Mouse (Mus musculus): ENCODE measurements around the gene Adamts13. TPM values are rescaled to one million over a fixed set of nuclear protein-coding genes. Genes with fewer than 3 reads are reported as not detected.

The Adamts13 gene
- polyA plus RNA-seq, 1 experiment from 2014 or later: not detected

DNA sequence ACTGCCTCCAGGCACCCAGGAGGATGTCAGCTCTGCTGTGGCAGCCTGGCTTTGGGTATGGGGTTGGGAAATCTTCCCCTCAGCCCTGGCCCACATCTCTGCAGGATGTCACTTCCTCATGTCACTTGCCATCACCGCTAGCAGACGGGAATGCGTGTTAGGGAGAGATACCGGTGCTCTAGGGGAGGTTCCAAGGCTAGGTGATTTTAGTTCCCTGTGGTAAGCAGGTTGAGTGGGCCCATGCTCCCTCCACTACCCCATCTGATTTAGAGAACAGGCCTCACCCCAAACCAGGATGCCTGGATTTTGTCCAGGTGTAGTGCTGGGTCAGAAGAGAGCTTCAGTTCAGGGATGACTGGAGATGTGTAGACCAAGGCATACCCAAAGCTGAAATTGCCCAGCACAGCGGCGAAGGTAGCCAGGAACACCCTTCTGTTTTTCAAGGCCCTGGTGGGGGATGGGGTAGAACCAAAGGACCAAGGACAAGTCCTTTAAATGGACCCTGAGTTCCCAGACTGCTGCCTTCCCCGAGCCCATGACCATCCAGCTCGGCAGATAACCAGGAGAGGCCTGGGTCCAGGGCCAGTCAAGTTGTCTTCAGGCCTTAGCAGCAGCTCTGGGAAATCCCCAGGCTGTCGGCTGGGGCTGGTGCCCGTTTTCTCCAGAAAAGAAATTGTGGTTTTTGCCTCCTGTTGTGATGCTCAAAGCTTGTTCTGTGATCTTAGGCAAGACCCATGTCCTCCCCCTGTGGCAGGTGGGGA, 53.8 kb downstream of the Adamts13 start:
- Histone ChIP-seq H3K36me3 (replicated peaks) (no peaks in the 10 kb centered on the region), H3K27ac (no peak overlapping the region), H3K4me1 (peaks cover 24% of the 10 kb centered on the region), H3K9me3 (no peaks in the 10 kb centered on the region), H3K27me3 (ENCODE audit: poor library complexity, severe bottlenecking) (peaks cover 28% of the 10 kb centered on the region), H3K4me3 (peak overlapping the region; percentile 52)
- WGBS: 72% methylated on average over 10 of the region's 10 CpGs
- DNase-seq (ENCODE audit: extremely low spot score, low spot score): no peak

DNA sequence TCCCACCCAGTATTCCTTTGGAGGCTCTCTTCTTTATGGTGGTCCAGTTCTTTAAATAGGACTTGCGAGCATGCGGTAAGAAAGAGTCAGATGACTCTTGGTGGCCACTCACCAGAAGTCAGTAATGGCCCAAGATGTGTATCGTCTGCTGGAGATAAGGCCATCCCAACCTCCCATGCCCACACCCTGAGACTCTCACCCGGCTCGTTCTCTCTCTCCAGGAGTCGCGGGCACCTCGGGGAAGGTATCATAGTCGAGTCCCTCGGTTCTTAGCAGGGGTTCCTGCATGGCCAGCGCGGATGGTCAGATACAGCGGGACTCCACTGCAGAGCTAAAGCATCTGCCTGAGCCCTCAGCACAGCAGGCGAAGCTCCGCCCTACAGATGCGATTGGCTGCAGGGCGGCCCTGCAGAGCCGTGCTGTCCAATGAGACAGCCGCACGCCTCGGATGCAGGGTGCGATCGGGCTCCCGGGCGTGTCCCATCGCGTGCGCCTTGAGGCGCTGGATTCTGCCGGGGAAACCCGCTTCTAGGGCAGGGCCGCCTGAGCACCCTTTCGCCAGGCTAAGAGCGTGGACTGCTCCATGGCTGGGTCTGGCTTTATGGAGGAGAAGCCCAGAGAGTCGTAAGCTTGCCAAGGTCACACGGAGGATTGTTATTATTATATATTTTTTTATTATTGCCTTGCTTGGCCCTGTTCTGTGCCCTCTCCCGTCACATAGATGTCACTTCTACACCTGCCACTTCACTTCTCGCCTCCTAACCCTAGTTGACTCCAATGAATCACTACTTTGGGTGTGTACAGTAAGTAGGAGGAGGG, 54.6 kb downstream of the Adamts13 start, which contains the start of gene Slc2a6:
Gene Slc2a6, minus strand, starts transcription at position 381 of the 819 bp plus-strand sequence.
- no peaks in the 10 kb centered on the region for H3K36me3 ChIP-seq (replicated peaks)
- H3K4me3 ChIP-seq: peak within 1 kb of the TSS; percentile 52
- WGBS: 3% methylated on average over 38 of the region's 38 CpGs
- peaks cover 24% of the 10 kb centered on the region for H3K4me1 ChIP-seq
- peaks cover 28% of the 10 kb centered on the region for H3K27me3 ChIP-seq (ENCODE audit: poor library complexity, severe bottlenecking)
- DNase-seq (ENCODE audit: extremely low spot score, low spot score): peak; percentile 82
- H3K27ac ChIP-seq: peak within 1 kb of the TSS; percentile 65
- H3K9me3 ChIP-seq: no peaks in the 10 kb centered on the region

DNA sequence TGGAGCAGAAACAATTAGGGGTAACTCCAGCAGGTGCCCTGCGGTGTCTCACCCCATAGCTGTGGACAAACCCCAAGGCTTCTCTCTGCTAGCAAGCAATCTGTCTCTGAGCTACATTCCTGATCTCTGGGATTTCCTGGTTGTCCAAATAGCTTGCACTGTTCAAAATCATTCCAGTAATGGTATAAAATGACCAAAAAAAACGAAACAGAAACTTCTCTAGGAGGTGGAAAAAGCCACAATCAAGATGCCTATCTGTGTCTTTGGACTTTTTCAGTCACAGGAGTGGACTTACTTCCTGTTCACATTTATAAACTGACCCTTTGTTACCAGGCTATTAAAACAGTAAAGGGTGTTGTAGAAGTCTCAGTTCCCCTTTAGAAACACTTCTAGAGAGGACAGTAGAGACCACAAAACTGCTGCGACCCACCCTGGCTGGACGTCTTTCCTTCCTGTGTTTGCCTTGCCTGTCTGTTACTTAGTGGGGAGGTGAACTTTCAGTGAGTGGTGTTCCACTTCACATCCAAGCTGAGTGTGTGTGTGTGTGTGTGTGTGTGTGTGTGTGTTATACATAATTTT, 55.3 kb downstream of the Adamts13 start:
- Histone ChIP-seq H3K27me3 (ENCODE audit: poor library complexity, severe bottlenecking) (peaks cover 28% of the 10 kb centered on the region), H3K9me3 (no peaks in the 10 kb centered on the region), H3K4me3 (peak overlapping the region; percentile 52), H3K36me3 (replicated peaks) (no peaks in the 10 kb centered on the region), H3K4me1 (peaks cover 21% of the 10 kb centered on the region), H3K27ac (no peak overlapping the region)
- 81% methylated on average over 4 of the region's 4 CpGs for WGBS
- DNase-seq (ENCODE audit: extremely low spot score, low spot score): no peak

DNA sequence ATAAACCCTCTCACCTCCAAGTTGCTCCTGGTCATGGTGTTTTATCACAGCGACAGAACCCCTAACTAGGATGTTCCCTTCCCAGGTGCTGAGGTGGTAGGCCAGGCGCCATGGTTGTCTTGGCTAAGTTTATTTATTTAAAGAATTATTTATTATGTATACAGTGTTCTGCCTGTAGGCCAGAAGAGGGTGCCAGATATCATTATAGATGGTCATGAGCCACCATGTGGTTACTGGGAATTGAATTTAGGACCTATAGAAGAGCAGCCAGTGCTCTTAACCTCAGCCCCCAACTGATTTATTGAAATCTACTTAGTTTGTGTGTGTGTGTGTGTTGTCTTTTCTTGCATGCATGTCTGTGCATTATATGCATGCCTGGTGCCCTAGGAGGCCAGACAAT, 59.1 kb downstream of the Adamts13 start:
- no peak for DNase-seq (ENCODE audit: extremely low spot score, low spot score)
- no peaks in the 10 kb centered on the region for H3K9me3 ChIP-seq
- peaks cover 17% of the 10 kb centered on the region for H3K4me1 ChIP-seq
- no peak overlapping the region for H3K27ac ChIP-seq
- peaks cover 17% of the 10 kb centered on the region for H3K27me3 ChIP-seq (ENCODE audit: poor library complexity, severe bottlenecking)
- H3K4me3 ChIP-seq: no peak overlapping the region
- 82% methylated on average over 2 of the region's 2 CpGs for WGBS
- no peaks in the 10 kb centered on the region for H3K36me3 ChIP-seq (replicated peaks)

DNA sequence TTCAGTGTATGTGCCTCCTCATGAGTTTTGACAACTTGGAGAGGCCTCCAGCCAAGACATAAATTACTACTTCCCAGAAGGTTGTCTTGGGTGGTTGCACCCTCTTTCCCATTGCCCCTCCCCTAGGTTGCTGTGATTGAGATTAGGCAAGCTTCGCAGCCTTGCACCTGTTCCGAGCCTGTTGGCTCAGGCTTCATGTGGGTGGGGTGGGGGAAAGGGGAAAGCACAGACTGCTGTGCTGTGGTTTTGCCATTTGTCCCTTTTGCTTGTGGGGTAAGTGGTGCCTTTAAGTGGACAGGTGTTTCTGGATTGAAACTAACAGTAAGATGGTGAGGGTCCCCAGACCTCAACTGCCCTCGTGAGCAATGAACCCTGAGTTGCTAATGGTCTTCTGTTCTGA, 62.8 kb downstream of the Adamts13 start:
- DNase-seq (ENCODE audit: extremely low spot score, low spot score): no peak
- Histone ChIP-seq H3K27me3 (ENCODE audit: poor library complexity, severe bottlenecking) (no peaks in the 10 kb centered on the region; the same call in 1 of the 2 replicates), H3K36me3 (replicated peaks) (no peaks in the 10 kb centered on the region), H3K27ac (no peak overlapping the region), H3K4me3 (no peak overlapping the region), H3K9me3 (no peaks in the 10 kb centered on the region), H3K4me1 (peaks cover 12% of the 10 kb centered on the region)
- 80% methylated on average over 3 of the region's 3 CpGs for WGBS

DNA sequence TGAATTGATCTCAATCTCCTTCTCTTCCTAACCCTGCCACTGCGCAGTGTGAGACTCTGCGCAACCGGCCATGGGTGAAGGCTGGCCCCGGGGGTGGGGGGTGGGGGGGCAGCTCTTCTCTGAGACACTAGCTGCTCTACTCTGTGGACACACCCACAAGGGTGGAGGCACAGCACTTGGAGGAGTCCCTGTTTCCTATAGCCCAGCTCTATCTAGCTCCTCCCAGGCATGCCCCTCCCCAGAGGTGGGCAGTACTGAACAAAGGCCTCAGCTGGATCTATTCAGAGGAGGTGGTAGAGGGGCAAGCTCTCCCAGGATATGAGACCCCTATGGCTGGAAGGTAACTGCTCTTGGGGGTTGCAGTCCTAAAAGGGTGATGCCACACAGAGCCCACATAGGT, 63.8 kb downstream of the Adamts13 start:
- H3K36me3 ChIP-seq (replicated peaks): no peaks in the 10 kb centered on the region
- no peak overlapping the region for H3K27ac ChIP-seq
- H3K27me3 ChIP-seq (ENCODE audit: poor library complexity, severe bottlenecking): no peaks in the 10 kb centered on the region; the same call in 1 of the 2 replicates
- H3K4me1 ChIP-seq: peaks cover 12% of the 10 kb centered on the region
- H3K4me3 ChIP-seq: no peak overlapping the region
- no peak for DNase-seq (ENCODE audit: extremely low spot score, low spot score)
- 52% methylated on average over 4 of the region's 4 CpGs for WGBS
- no peaks in the 10 kb centered on the region for H3K9me3 ChIP-seq

DNA sequence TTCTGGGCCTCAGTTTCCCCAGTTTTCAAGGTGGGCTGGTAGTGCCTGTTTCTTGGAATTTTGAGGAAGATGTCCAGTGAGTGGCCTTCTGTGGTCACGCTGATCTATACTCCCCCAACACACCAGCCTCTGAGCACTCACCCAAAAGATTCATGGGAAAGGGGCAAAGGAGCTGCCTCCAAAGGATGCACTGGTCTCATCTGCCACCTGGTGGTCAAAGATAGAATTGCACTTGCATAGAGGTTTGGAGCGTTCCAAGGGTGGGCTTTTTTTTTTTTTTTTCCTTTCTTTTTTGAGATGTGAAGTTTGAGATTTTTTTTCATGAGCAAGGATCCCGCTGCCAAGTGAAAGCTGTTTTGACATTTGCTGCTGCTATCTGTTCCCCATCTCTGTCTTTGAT, 65.4 kb downstream of the Adamts13 start:
- 7% methylated on average over 3 of the region's 3 CpGs for WGBS
- Histone ChIP-seq H3K27ac (no peak overlapping the region), H3K36me3 (replicated peaks) (no peaks in the 10 kb centered on the region), H3K4me3 (no peak overlapping the region; the same call in 1 of the 2 replicates), H3K27me3 (ENCODE audit: poor library complexity, severe bottlenecking) (no peaks in the 10 kb centered on the region; the same call in 1 of the 2 replicates), H3K4me1 (peaks cover 12% of the 10 kb centered on the region), H3K9me3 (no peaks in the 10 kb centered on the region)
- DNase-seq (ENCODE audit: extremely low spot score, low spot score): peak; percentile 64

DNA sequence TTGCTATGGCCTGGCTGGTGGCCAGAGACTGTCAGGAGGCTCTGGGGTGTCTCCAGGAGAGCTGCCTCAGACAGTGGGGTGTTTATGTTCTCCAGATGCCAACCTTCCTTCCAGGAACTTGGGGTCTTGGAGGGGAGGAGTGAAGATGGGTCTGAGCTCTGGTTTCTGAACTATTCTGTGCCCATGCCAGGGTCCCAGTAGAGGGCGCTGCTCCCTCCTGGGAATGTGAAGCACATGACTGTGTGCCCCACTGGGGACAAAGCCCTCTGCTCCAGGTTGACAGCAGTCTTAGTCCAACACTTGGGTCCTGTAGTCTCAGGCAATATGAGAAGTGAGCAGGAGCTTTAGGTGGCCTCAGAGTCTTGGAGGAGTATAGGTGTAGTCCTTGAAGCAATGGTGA, 66.1 kb downstream of the Adamts13 start:
- Histone ChIP-seq H3K4me1 (peaks cover 12% of the 10 kb centered on the region), H3K27ac (no peak overlapping the region), H3K36me3 (replicated peaks) (no peaks in the 10 kb centered on the region), H3K4me3 (no peak overlapping the region), H3K27me3 (ENCODE audit: poor library complexity, severe bottlenecking) (no peaks in the 10 kb centered on the region; the same call in 1 of the 2 replicates), H3K9me3 (no peaks in the 10 kb centered on the region)
- no peak for DNase-seq (ENCODE audit: extremely low spot score, low spot score)
- 15% methylated on average over 1 of the region's 1 CpGs for WGBS

DNA sequence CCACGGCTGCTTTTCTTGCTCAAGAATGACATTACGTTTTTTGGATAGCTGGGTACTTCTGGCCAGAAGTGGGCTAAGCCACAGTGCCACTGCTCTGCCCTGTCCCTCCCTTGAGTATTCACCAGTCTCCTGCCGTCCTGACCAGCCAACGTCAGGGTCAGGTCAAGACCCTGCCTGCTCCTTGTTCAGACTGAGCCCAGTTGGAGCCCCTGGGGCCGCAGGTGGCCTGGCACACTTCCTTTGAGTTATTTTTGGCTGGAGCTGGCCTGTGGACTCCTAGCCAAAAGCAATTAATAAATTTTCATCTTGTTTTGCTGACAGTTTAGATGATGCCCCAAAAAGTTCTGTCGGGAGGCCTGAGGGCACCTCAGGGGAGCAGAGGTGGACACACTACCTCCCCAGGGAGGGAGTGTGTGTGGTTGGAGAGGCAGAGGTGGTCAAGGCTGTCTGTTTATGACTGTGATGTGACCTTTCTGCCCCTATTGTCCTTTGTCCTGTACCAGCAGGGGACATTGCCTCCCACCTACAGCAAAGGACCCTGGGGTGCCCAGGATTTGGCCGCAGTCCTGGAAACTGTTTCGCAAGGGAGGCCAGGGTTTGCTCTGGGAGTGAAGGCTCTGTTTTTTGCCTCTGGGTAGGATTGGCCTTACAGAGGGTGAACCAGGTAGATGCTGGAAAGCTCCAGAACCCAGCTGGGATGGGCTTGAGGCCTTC, 69.1 kb downstream of the Adamts13 start:
- peaks cover 11% of the 10 kb centered on the region for H3K27me3 ChIP-seq (ENCODE audit: poor library complexity, severe bottlenecking)
- no peak overlapping the region for H3K4me3 ChIP-seq
- no peak for DNase-seq (ENCODE audit: extremely low spot score, low spot score)
- H3K27ac ChIP-seq: no peak overlapping the region; the same call in 1 of the 2 replicates
- WGBS: 72% methylated on average over 8 of the region's 8 CpGs
- no peaks in the 10 kb centered on the region for H3K36me3 ChIP-seq (replicated peaks)
- no peaks in the 10 kb centered on the region for H3K9me3 ChIP-seq
- peaks cover 6% of the 10 kb centered on the region for H3K4me1 ChIP-seq

DNA sequence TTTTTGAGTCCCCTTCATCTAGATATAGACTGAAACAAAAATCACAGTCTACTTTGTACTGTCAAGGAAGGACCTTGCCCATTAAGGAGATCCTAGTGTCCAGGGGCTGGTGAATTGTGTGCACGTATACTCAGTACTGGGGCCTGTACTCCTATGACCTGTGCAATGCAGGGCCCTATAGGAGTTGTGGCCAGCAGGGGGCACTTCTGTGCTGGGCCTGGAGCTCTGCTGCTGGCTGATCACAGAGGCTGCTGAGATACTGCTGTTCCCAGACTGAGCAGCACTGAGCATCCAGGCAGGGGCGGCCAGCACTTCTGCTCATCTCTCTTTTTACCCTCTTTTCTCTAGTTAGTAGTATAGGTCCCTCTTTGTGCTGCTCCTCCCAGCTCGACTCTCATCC, 70.2 kb downstream of the Adamts13 start:
- Histone ChIP-seq H3K9me3 (no peaks in the 10 kb centered on the region), H3K4me3 (no peak overlapping the region), H3K27ac (no peak overlapping the region), H3K4me1 (peaks cover 5% of the 10 kb centered on the region; the same call in 1 of the 2 replicates), H3K27me3 (ENCODE audit: poor library complexity, severe bottlenecking) (peaks cover 11% of the 10 kb centered on the region), H3K36me3 (replicated peaks) (no peaks in the 10 kb centered on the region)
- 37% methylated on average over 3 of the region's 3 CpGs for WGBS
- peak; percentile 71 for DNase-seq (ENCODE audit: extremely low spot score, low spot score)

DNA sequence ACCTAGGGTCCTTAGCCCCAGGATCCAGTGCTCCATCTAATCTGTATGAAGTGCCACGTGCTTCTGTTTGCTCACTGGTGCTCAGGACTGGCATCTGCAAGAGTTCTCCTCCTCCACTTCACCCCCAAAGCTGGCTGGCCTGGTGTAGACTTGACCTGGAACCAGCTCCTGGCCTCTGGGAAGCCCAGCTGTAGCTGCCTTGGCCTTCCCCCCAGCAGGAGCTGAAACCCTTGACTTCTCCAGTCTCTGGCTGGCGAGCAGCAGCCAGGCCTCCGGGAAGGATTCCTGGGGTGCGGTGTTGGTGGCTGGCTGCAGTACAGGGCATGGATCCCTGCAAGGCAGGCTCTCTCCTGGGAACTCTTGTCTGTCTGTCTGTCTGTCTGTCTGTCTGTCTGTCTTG, 71.0 kb downstream of the Adamts13 start:
- no peak overlapping the region for H3K27ac ChIP-seq
- no peak for DNase-seq (ENCODE audit: extremely low spot score, low spot score)
- H3K4me1 ChIP-seq: peaks cover 1% of the 10 kb centered on the region; the same call in 1 of the 2 replicates
- H3K4me3 ChIP-seq: no peak overlapping the region
- H3K9me3 ChIP-seq: no peaks in the 10 kb centered on the region
- H3K36me3 ChIP-seq (replicated peaks): no peaks in the 10 kb centered on the region
- 75% methylated on average over 4 of the region's 4 CpGs for WGBS
- peaks cover 11% of the 10 kb centered on the region for H3K27me3 ChIP-seq (ENCODE audit: poor library complexity, severe bottlenecking)

DNA sequence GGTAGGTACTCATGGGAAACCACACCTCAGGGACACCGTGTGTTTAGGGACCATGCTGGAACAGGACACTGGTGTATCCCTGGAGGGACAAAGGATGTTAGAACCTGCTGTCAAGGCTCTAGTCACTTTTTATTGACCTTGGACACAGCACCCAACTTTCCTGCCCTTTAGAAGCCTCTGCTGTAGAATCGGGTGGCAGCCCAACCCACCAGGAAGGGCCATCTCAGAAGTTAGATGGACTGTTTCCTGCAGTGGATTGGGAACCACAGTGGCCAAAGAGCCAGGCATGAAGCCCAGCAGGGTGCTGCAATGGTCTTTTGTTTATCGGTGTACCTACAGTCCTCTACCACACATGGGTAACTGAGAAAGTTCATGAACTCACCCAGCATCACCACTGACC, 71.4 kb downstream of the Adamts13 start:
- peaks cover 5% of the 10 kb centered on the region for H3K4me1 ChIP-seq
- H3K27me3 ChIP-seq (ENCODE audit: poor library complexity, severe bottlenecking): peaks cover 11% of the 10 kb centered on the region
- no peak for DNase-seq (ENCODE audit: extremely low spot score, low spot score)
- H3K27ac ChIP-seq: no peak overlapping the region
- WGBS: 78% methylated on average over 3 of the region's 3 CpGs
- no peak overlapping the region for H3K4me3 ChIP-seq
- H3K9me3 ChIP-seq: no peaks in the 10 kb centered on the region
- no peaks in the 10 kb centered on the region for H3K36me3 ChIP-seq (replicated peaks)
